Mouse (Mus musculus): ENCODE results near the gene Bmpr1b. TPM values are rescaled to one million over a fixed set of nuclear protein-coding genes. Genes with fewer than 3 reads are reported as not detected.

Gene Bmpr1b
- polyA plus RNA-seq, 1 experiment from 2014 or later = 1.9 TPM

DNA sequence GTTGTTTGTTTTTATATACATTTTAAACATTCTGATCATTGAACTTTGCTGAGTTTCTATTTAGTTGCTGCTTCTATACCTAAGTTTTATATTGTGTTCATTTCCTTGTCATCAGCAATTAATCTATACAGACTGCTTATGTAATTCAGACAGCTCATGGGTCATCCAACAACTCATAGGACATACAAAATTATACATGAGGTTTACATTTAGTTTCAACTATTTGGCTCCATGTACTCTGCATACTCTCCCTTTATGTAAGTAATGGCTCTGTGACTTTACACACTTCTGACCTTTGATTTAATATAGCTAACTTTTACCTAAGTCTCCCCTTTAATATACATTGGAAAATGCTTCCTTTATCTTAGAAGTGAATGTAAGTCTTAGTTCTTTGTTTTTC is 371.9 kb downstream of the Bmpr1b start:
- Histone ChIP-seq H3K9me3 (ENCODE audit: low read length) (no peaks in the 10 kb centered on the region), H3K4me3 (ENCODE audit: low read depth, low read length) (no peak overlapping the region), H3K4me1 (ENCODE audit: insufficient read depth, low read depth, low read length) (no peaks in the 10 kb centered on the region), H3K36me3 (ENCODE audit: insufficient read depth, low read length) (no peaks in the 10 kb centered on the region), H3K27me3 (replicated peaks; ENCODE audit: insufficient read depth, low read length) (no peaks in the 10 kb centered on the region), H3K4me2 (replicated peaks; ENCODE audit: low read depth, low read length) (no peak overlapping the region), H3K27ac (ENCODE audit: low read length) (no peak overlapping the region), H3K9ac (replicated peaks; ENCODE audit: low read depth) (no peak overlapping the region)
- TF ChIP-seq EP300 (IDR thresholded peaks at IDR 0.05) (no peak), CTCF (IDR thresholded peaks at IDR 0.05) (no peak)
- ATAC-seq (no peak), DNase-seq (ENCODE audit: low spot score) (no peak)

DNA sequence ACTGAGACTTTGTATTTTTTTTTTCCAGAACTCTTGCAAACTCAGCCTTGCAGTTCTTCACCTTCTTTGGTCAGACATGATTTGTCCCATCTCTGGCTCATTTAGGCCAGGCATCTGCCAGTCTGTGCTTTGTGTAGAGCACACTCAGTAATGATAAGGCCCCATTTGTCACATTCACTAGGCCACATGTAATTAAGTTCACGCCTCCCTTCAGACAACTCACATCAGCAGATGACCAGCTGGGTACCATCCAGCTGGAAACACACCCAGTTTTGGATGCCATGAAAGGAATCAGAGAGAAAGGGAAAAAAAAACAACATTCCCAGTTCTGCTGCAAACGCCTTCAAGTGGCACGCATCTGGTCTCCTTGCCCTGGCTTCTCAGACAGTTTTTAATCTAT is 374.9 kb downstream of the Bmpr1b start:
- Histone ChIP-seq H3K27ac (ENCODE audit: low read length) (no peak overlapping the region), H3K4me3 (ENCODE audit: low read depth, low read length) (no peak overlapping the region), H3K4me1 (ENCODE audit: insufficient read depth, low read depth, low read length) (no peaks in the 10 kb centered on the region), H3K9me3 (ENCODE audit: low read length) (no peaks in the 10 kb centered on the region), H3K36me3 (ENCODE audit: insufficient read depth, low read length) (no peaks in the 10 kb centered on the region), H3K9ac (replicated peaks; ENCODE audit: low read depth) (no peak overlapping the region), H3K4me2 (replicated peaks; ENCODE audit: low read depth, low read length) (no peak overlapping the region), H3K27me3 (replicated peaks; ENCODE audit: insufficient read depth, low read length) (no peaks in the 10 kb centered on the region)
- DNase-seq (ENCODE audit: low spot score) (no peak), ATAC-seq (no peak)
- WGBS = 64% methylated on average over 3 of the region's 3 CpGs
- TF ChIP-seq CTCF (IDR thresholded peaks at IDR 0.05) = no peak
- no peak for TF ChIP-seq EP300 (IDR thresholded peaks at IDR 0.05)

DNA sequence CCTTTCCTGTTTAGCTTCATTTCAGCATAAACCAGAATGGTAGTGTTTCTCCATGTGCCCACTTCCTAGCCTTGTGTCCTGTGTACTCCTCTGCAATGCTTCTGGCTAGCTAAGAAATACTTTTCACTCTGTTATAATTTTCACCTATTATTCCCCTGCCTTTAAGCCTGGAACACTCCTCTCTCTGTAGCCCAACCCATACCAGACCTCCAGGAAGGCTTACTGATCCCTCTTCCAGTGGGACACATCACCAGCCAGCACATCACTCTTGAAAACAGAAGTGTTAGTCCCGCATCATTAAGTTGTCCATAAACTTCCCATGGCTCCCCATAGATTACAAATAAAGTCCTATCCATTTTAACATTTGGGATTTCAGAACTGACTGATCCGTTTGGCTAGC is 375.5 kb downstream of the Bmpr1b start:
- no peaks in the 10 kb centered on the region for H3K36me3 ChIP-seq (ENCODE audit: insufficient read depth, low read length)
- TF ChIP-seq CTCF (IDR thresholded peaks at IDR 0.05) = no peak
- TF ChIP-seq EP300 (IDR thresholded peaks at IDR 0.05) = no peak
- H3K27ac ChIP-seq (ENCODE audit: low read length) = no peak overlapping the region
- no peak overlapping the region for H3K9ac ChIP-seq (replicated peaks; ENCODE audit: low read depth)
- no peaks in the 10 kb centered on the region for H3K4me1 ChIP-seq (ENCODE audit: insufficient read depth, low read depth, low read length)
- ATAC-seq (no peak), DNase-seq (ENCODE audit: low spot score) (no peak)
- no peaks in the 10 kb centered on the region for H3K9me3 ChIP-seq (ENCODE audit: low read length)
- WGBS = 79% methylated on average over 2 of the region's 2 CpGs
- H3K27me3 ChIP-seq (replicated peaks; ENCODE audit: insufficient read depth, low read length) = no peaks in the 10 kb centered on the region
- no peak overlapping the region for H3K4me2 ChIP-seq (replicated peaks; ENCODE audit: low read depth, low read length)
- H3K4me3 ChIP-seq (ENCODE audit: low read depth, low read length) = no peak overlapping the region

- Histone ChIP-seq H3K27me3 (replicated peaks; ENCODE audit: insufficient read depth, low read length) (no peaks in the 10 kb centered on the region), H3K36me3 (ENCODE audit: insufficient read depth, low read length) (no peaks in the 10 kb centered on the region), H3K4me1 (ENCODE audit: insufficient read depth, low read depth, low read length) (no peaks in the 10 kb centered on the region), H3K27ac (ENCODE audit: low read length) (no peak overlapping the region), H3K9ac (replicated peaks; ENCODE audit: low read depth) (no peak overlapping the region), H3K4me3 (ENCODE audit: low read depth, low read length) (no peak overlapping the region), H3K9me3 (ENCODE audit: low read length) (no peaks in the 10 kb centered on the region), H3K4me2 (replicated peaks; ENCODE audit: low read depth, low read length) (no peak overlapping the region)
- TF ChIP-seq EP300 (IDR thresholded peaks at IDR 0.05) (no peak), CTCF (IDR thresholded peaks at IDR 0.05) (no peak)
- WGBS = 80% methylated on average over 1 of the region's 1 CpGs
- DNase-seq (ENCODE audit: low spot score) (no peak), ATAC-seq (no peak)
Observed at GRCm38 (mm10) chr3:141792106-141792505, 377.1 kb downstream of the Bmpr1b start.

GRCm38 (mm10) chr3:141791026-141791780 is 378.0 kb downstream of the Bmpr1b start:
- ATAC-seq = no peak
- TF ChIP-seq EP300 (IDR thresholded peaks at IDR 0.05) (no peak), CTCF (IDR thresholded peaks at IDR 0.05) (no peak)
- H3K4me3 ChIP-seq (ENCODE audit: low read depth, low read length) = no peak overlapping the region
- H3K27ac ChIP-seq (ENCODE audit: low read length) = no peak overlapping the region
- 55% methylated on average over 8 of the region's 8 CpGs for WGBS
- no peaks in the 10 kb centered on the region for H3K9me3 ChIP-seq (ENCODE audit: low read length)
- no peaks in the 10 kb centered on the region for H3K36me3 ChIP-seq (ENCODE audit: insufficient read depth, low read length)
- H3K4me1 ChIP-seq (ENCODE audit: insufficient read depth, low read depth, low read length) = no peaks in the 10 kb centered on the region
- no peak for DNase-seq (ENCODE audit: low spot score)
- no peaks in the 10 kb centered on the region for H3K27me3 ChIP-seq (replicated peaks; ENCODE audit: insufficient read depth, low read length)
- no peak overlapping the region for H3K4me2 ChIP-seq (replicated peaks; ENCODE audit: low read depth, low read length)
- H3K9ac ChIP-seq (replicated peaks; ENCODE audit: low read depth) = no peak overlapping the region

Other genes with a start within 250 kb of the Bmpr1b start
- 25.8 and 28.4 TPM in 2 replicates for gene Pdlim5, start 226.3 kb upstream of the Bmpr1b start, polyA plus RNA-seq (2015; fragmentation: Nextera tagmentation; extraction: Ambion mirVana)

Data from lung, postnatal 0 days (tissue).